Mouse (Mus musculus) olfactory bulb, adult 2 months (tissue): ENCODE data around the gene Bmpr1b.

Source experiments
- CTCF ChIP-seq: fragments of 200-500 bp; IDR thresholded peaks from 2 replicates; pipeline ENCODE4 v1.5.1; 2012; ENCODE audit warnings: low read depth, mild to moderate bottlenecking, low read length, moderate library complexity; ENCODE audit not compliant: insufficient read depth
- POLR2A ChIP-seq: fragments of 200-500 bp; IDR thresholded peaks from 2 replicates; pipeline ENCODE4 v1.6.1; 2012; ENCODE audit warnings: mild to moderate bottlenecking, low read depth, low read length, moderate library complexity; ENCODE audit not compliant: insufficient read depth

DNA sequence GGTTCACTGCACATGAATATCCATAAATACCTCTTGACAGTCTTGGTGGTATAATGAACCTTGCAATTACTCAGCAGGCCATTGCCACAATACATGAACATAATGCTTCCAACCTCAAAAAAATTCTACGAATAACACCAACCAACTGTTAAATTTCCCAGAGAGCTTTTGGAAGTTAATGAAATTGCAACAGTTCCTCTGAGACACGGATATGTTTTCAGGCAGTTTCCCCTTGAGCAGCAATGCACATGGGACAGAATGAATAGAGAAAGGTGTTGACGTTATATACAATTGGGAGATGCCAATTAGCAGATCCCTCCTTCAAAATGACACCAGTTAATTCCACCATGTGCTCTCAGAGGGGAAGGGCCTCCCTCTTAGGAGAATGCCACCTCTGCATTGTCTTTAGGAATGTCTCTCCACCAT is 225.9 kb downstream of the Bmpr1b start:
- TF ChIP-seq CTCF (no peak), POLR2A (no peak)
